9 mouse cellular contexts compared by ENCODE assay signal in the genomic region with DNA sequence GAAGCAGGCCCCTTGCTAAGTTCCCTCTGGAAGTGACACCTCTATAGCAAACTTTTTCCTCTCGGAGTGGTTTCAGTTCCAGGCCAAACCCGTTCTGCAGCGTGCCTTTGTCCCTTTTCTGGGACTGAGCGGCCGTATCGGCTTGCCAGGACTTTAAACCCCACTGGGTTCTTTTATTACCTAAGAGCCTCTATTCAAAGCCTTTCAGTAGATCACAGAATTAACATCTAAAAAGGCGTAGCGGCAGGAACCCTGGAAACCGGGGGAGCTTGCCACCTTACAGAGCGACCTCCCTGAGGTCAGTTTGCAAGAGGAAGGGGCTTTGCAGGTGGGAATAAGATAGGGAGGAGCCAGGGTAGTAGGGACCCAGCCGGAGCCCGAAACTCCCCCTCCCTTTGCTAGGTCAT.
DNase-seq lines count a peak whose midpoint lies in the region; ATAC-seq and TF ChIP-seq lines count a peak whose summit lies in the region.
"Had no signal": no experiment of that assay in that cellular context is flagged by ENCODE, and none has a peak within 500 bp of the region (broad histone marks: within the 10 kb centered on the region; RNA-seq: fewer than 3 reads in every experiment).

No protein-coding gene starts in this region.

- peaks cover 70% of the 10 kb centered on the region for H3K4me1 ChIP-seq in E14TG2a.4 (replicated peaks; ENCODE audit: low read depth, low read length)
- H3K4me1 ChIP-seq in intestine, embryonic 14.5 days (replicated peaks; ENCODE audit: control insufficient read depth, insufficient read depth, low read length), result peaks cover 6% of the 10 kb centered on the region
- H3K4me1 ChIP-seq in lung, embryonic 16.5 days (replicated peaks; ENCODE audit: control insufficient read depth, insufficient read depth, low read length), result peaks cover 35% of the 10 kb centered on the region

- no peak overlapping the region for H3K9ac ChIP-seq in intestine, embryonic 14.5 days (ENCODE audit: low read length)
- peak overlapping the region; percentile 12; the same call in 1 of the 2 replicates for H3K9ac ChIP-seq in lung, embryonic 16.5 days (ENCODE audit: low read length)

- 0 out of 2 replicates have a peak, but pooled peaks cover 3% of the 10 kb centered on the region for H3K9me3 ChIP-seq in E14TG2a.4 (ENCODE audit: low read length)
- no peaks in the 10 kb centered on the region for H3K9me3 ChIP-seq in intestine, embryonic 14.5 days (ENCODE audit: control insufficient read depth, low read length)
- no peaks in the 10 kb centered on the region for H3K9me3 ChIP-seq in lung, embryonic 16.5 days (ENCODE audit: control insufficient read depth, low read length)

- H3K27ac ChIP-seq in intestine, embryonic 14.5 days (ENCODE audit: low read depth), result peak overlapping the region; percentile 78
- peak overlapping the region; percentile 90 for H3K27ac ChIP-seq in lung, embryonic 16.5 days (ENCODE audit: low read length)

- H3K36me3 ChIP-seq in E14TG2a.4 (ENCODE audit: insufficient read depth, low read length), result no peaks in the 10 kb centered on the region
- H3K36me3 ChIP-seq in intestine, embryonic 14.5 days (ENCODE audit: control insufficient read depth, insufficient read depth, low read length), result no peaks in the 10 kb centered on the region
- H3K36me3 ChIP-seq in lung, embryonic 16.5 days (ENCODE audit: control insufficient read depth, insufficient read depth, low read length), result no peaks in the 10 kb centered on the region

- peaks cover 74% of the 10 kb centered on the region for H3K27me3 ChIP-seq in E14TG2a.4 (ENCODE audit: insufficient read depth, low read length)
- no peaks in the 10 kb centered on the region for H3K27me3 ChIP-seq in intestine, embryonic 14.5 days (replicated peaks; ENCODE audit: control insufficient read depth, insufficient read depth, low read length)
- no peaks in the 10 kb centered on the region for H3K27me3 ChIP-seq in lung, embryonic 16.5 days (ENCODE audit: control insufficient read depth, insufficient read depth, low read depth, low read length)

- 38% methylated on average over 12 of the region's 12 CpGs for WGBS in intestine, embryonic 14.5 days
- 31% methylated on average over 12 of the region's 12 CpGs for WGBS in lung, embryonic 16.5 days

- peak overlapping the region; percentile 48 for H3K4me3 ChIP-seq in E14TG2a.4 (replicated peaks; ENCODE audit: low read length)
- no peak overlapping the region for H3K4me3 ChIP-seq in intestine, embryonic 14.5 days (ENCODE audit: low read depth, low read length)
- H3K4me3 ChIP-seq in lung, embryonic 16.5 days (ENCODE audit: low read length), result no peak overlapping the region
- H3K4me3 ChIP-seq: myocyte had no signal

- H3K4me2 ChIP-seq in intestine, embryonic 14.5 days (ENCODE audit: low read length), result peak overlapping the region; percentile 48
- H3K4me2 ChIP-seq in lung, embryonic 16.5 days (ENCODE audit: low read depth, low read length), result 0 out of 2 replicates have a peak overlapping the region, but pooled peaks have one; percentile 19

- peak; percentile 65 for DNase-seq in embryo, embryonic 10.5 days (ENCODE audit: low spot score)
- peak; percentile 73 for DNase-seq in intestine, embryonic 14.5 days (ENCODE audit: low spot score)
- DNase-seq in yolk sac, embryonic 10.5 days (ENCODE audit: low spot score), result peak; percentile 32
- no peak for DNase-seq in ovary, adult 18-20 months (ENCODE audit: low spot score)
- no peak for DNase-seq in adrenal gland, adult 8-10 months

- no peak for TF ChIP-seq CTCF in E14TG2a.4 (conservative IDR thresholded peaks at IDR 0.05; ENCODE audit: low read length)

- ATAC-seq in intestine, embryonic 14.5 days (replicated peaks; ENCODE audit: low FRiP score, low TSS enrichment, low read depth), result peak; percentile 68
- peak; percentile 61 for ATAC-seq in lung, embryonic 16.5 days (ENCODE audit: low read depth)
- ATAC-seq in erythroblast, adult 5-6 weeks (replicated peaks; ENCODE audit: low FRiP score, poor library complexity, severe bottlenecking), result no peak

Comparison
In these comparisons a context has a peak if more than half of its experiments do, and no peak if none do; other contexts are left out.
1. DNase-seq: peak in embryo, embryonic 10.5 days (single experiment), intestine, embryonic 14.5 days (single experiment) and yolk sac, embryonic 10.5 days (single experiment); none in ovary, adult 18-20 months (single experiment) and adrenal gland, adult 8-10 months (single experiment).